Mouse (Mus musculus) liver, adult 2 months (tissue): Measurements from ENCODE around the gene Ssbp4.

Source experiments
- CTCF ChIP-seq: fragments of 200-500 bp; IDR thresholded peaks from 2 replicates; pipeline ENCODE4 v1.5.1; 2011; ENCODE audit warnings: low read depth, low read length, control low read depth
- POLR2A ChIP-seq: fragments of 200-500 bp; IDR thresholded peaks from 2 replicates; pipeline ENCODE4 v1.6.1; 2011; ENCODE audit warnings: low read length, control low read depth; ENCODE audit not compliant: insufficient read depth; ENCODE audit errors: extremely low read depth

DNA sequence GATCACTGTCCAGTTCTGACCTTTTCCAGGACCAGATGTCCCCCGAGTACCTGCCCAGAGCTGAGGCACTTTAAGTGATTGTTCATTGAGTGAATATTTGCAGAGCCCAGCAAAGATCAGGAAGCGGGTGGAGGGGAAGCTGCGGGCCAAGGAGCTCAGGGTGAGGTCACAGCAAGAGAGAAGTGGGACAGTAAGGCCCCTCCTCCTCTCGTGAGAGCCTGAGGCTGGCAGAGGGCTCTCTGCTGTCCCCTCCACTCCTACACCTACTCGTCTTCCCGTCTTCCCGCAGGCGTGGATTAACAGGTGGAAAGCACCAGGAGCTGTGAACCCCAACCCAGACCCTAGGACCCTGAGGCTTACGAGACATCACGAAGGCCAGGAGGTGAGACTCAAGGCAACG lies 8.0 kb upstream of the Ssbp4 start:
- TF ChIP-seq CTCF (no peak), POLR2A (no peak)
